ENCODE assay signal across 15 mouse cellular contexts in genomic region chr1:179386237-179386975, GRCm38 (mm10).
DNase-seq lines count a peak whose midpoint lies in the region; ATAC-seq and TF ChIP-seq lines count a peak whose summit lies in the region.
"Had no signal": no experiment of that assay in that cellular context is flagged by ENCODE, and none has a peak within 500 bp of the region (broad histone marks: within the 10 kb centered on the region; RNA-seq: fewer than 3 reads in every experiment).

No protein-coding gene starts in this region.

- no peaks in the 10 kb centered on the region for H3K4me1 ChIP-seq in forebrain, embryonic 12.5 days
- no peaks in the 10 kb centered on the region for H3K4me1 ChIP-seq in forebrain, embryonic 15.5 days
- H3K4me1 ChIP-seq in midbrain, embryonic 11.5 days (ENCODE audit: control insufficient read depth, insufficient read depth, low read length), result no peaks in the 10 kb centered on the region
- H3K4me1 ChIP-seq in midbrain, postnatal 0 days (ENCODE audit: insufficient read depth, low read length), result no peaks in the 10 kb centered on the region
- H3K4me1 ChIP-seq in kidney, postnatal 0 days (replicated peaks; ENCODE audit: insufficient read depth, low read length), result peaks cover 3% of the 10 kb centered on the region; the same call in 1 of the 2 replicates
- peaks cover 5% of the 10 kb centered on the region for H3K4me1 ChIP-seq in midbrain, embryonic 16.5 days (ENCODE audit: control insufficient read depth, insufficient read depth, low read length)
- H3K4me1 ChIP-seq: neural tube, embryonic 12.5 days had no signal

- TF ChIP-seq CTCF in midbrain, postnatal 0 days (IDR thresholded peaks at IDR 0.05), result no peak
- TF ChIP-seq CTCF in kidney, postnatal 0 days (IDR thresholded peaks at IDR 0.05; ENCODE audit: low read depth), result no peak

- H3K36me3 ChIP-seq in forebrain, embryonic 12.5 days (replicated peaks), result no peaks in the 10 kb centered on the region
- H3K36me3 ChIP-seq in forebrain, embryonic 15.5 days, result no peaks in the 10 kb centered on the region
- H3K36me3 ChIP-seq in midbrain, embryonic 11.5 days (ENCODE audit: control insufficient read depth, insufficient read depth, low read length), result no peaks in the 10 kb centered on the region
- no peaks in the 10 kb centered on the region for H3K36me3 ChIP-seq in midbrain, postnatal 0 days (ENCODE audit: insufficient read depth, low read length)
- no peaks in the 10 kb centered on the region for H3K36me3 ChIP-seq in kidney, postnatal 0 days (ENCODE audit: insufficient read depth, low read length)
- H3K36me3 ChIP-seq in midbrain, embryonic 16.5 days (ENCODE audit: control insufficient read depth, insufficient read depth, low read length), result no peaks in the 10 kb centered on the region
- H3K36me3 ChIP-seq: embryonic facial prominence, embryonic 13.5 days; limb, embryonic 12.5 days; neural tube, embryonic 12.5 days had no signal

- H3K27me3 ChIP-seq in forebrain, embryonic 12.5 days, result no peaks in the 10 kb centered on the region
- H3K27me3 ChIP-seq in forebrain, embryonic 15.5 days, result no peaks in the 10 kb centered on the region
- H3K27me3 ChIP-seq in midbrain, embryonic 11.5 days (ENCODE audit: control insufficient read depth, insufficient read depth, low read length), result no peaks in the 10 kb centered on the region
- no peaks in the 10 kb centered on the region for H3K27me3 ChIP-seq in midbrain, postnatal 0 days (ENCODE audit: insufficient read depth, low read length)
- no peaks in the 10 kb centered on the region for H3K27me3 ChIP-seq in kidney, postnatal 0 days (ENCODE audit: insufficient read depth, low read length)
- no peaks in the 10 kb centered on the region for H3K27me3 ChIP-seq in midbrain, embryonic 16.5 days (ENCODE audit: control insufficient read depth, insufficient read depth, low read depth, low read length)
- H3K27me3 ChIP-seq: embryonic facial prominence, embryonic 13.5 days; limb, embryonic 12.5 days; neural tube, embryonic 12.5 days had no signal

- no peaks in the 10 kb centered on the region for H3K9me3 ChIP-seq in forebrain, embryonic 12.5 days
- no peaks in the 10 kb centered on the region for H3K9me3 ChIP-seq in forebrain, embryonic 15.5 days
- no peaks in the 10 kb centered on the region for H3K9me3 ChIP-seq in midbrain, embryonic 11.5 days (ENCODE audit: control insufficient read depth, low read length)
- H3K9me3 ChIP-seq in midbrain, postnatal 0 days (ENCODE audit: low read length), result no peaks in the 10 kb centered on the region
- no peaks in the 10 kb centered on the region for H3K9me3 ChIP-seq in kidney, postnatal 0 days (replicated peaks; ENCODE audit: low read length)
- no peaks in the 10 kb centered on the region for H3K9me3 ChIP-seq in midbrain, embryonic 16.5 days (replicated peaks; ENCODE audit: control insufficient read depth, low read length, poor library complexity, severe bottlenecking)
- H3K9me3 ChIP-seq: embryonic facial prominence, embryonic 13.5 days; limb, embryonic 12.5 days; neural tube, embryonic 12.5 days had no signal

- ATAC-seq in forebrain, embryonic 12.5 days (ENCODE audit: low FRiP score), result peak; percentile 27; the same call in 1 of the 2 replicates
- ATAC-seq in forebrain, embryonic 15.5 days (replicated peaks), result no peak
- ATAC-seq in midbrain, embryonic 11.5 days (ENCODE audit: low FRiP score), result 0 out of 2 replicates have a peak, but pooled peaks have one; percentile 42
- ATAC-seq in midbrain, postnatal 0 days (ENCODE audit: low FRiP score), result no peak
- peak; percentile 80 for ATAC-seq in kidney, postnatal 0 days (replicated peaks; ENCODE audit: low FRiP score, low read depth)
- no peak for ATAC-seq in midbrain, embryonic 16.5 days

- H3K4me3 ChIP-seq in forebrain, embryonic 12.5 days (replicated peaks), result no peak overlapping the region
- no peak overlapping the region for H3K4me3 ChIP-seq in forebrain, embryonic 15.5 days
- H3K4me3 ChIP-seq in midbrain, embryonic 11.5 days (ENCODE audit: low read depth, low read length), result no peak overlapping the region
- H3K4me3 ChIP-seq in midbrain, postnatal 0 days (ENCODE audit: low read depth, low read length), result no peak overlapping the region
- H3K4me3 ChIP-seq in kidney, postnatal 0 days (replicated peaks; ENCODE audit: low read depth, low read length), result no peak overlapping the region
- no peak overlapping the region for H3K4me3 ChIP-seq in midbrain, embryonic 16.5 days (ENCODE audit: low read depth, low read length)
- H3K4me3 ChIP-seq: embryonic facial prominence, embryonic 13.5 days; limb, embryonic 12.5 days; neural tube, embryonic 12.5 days had no signal

- no peak for DNase-seq in midbrain, embryonic 11.5 days (ENCODE audit: low spot score, missing footprints)
- DNase-seq in midbrain, postnatal 0 days (ENCODE audit: low spot score), result no peak
- DNase-seq in kidney, postnatal 0 days (ENCODE audit: low spot score), result no peak
- no peak for DNase-seq in thymus, adult 18-20 months
- DNase-seq in adrenal gland, postnatal 36 days, result no peak
- DNase-seq: adrenal gland, postnatal 10 days; layer of hippocampus, adult 9-11 months; lung, postnatal 14 days had no signal

- H3K27ac ChIP-seq in forebrain, embryonic 12.5 days, result no peak overlapping the region
- H3K27ac ChIP-seq in forebrain, embryonic 15.5 days (replicated peaks), result no peak overlapping the region
- no peak overlapping the region for H3K27ac ChIP-seq in midbrain, embryonic 11.5 days (ENCODE audit: low read depth, low read length)
- H3K27ac ChIP-seq in midbrain, postnatal 0 days (ENCODE audit: low read depth, low read length), result no peak overlapping the region
- H3K27ac ChIP-seq in kidney, postnatal 0 days, result no peak overlapping the region
- peak overlapping the region; percentile 42; the same call in 1 of the 2 replicates for H3K27ac ChIP-seq in midbrain, embryonic 16.5 days (ENCODE audit: low read length)
- H3K27ac ChIP-seq: embryonic facial prominence, embryonic 13.5 days; hindbrain, embryonic 14.5 days; limb, embryonic 12.5 days; neural tube, embryonic 12.5 days had no signal

- no peak overlapping the region for H3K4me2 ChIP-seq in forebrain, embryonic 12.5 days
- no peak overlapping the region for H3K4me2 ChIP-seq in forebrain, embryonic 15.5 days (replicated peaks)
- H3K4me2 ChIP-seq in midbrain, embryonic 11.5 days, result no peak overlapping the region
- no peak overlapping the region for H3K4me2 ChIP-seq in midbrain, postnatal 0 days (ENCODE audit: low read depth, low read length, poor library complexity, severe bottlenecking)
- no peak overlapping the region for H3K4me2 ChIP-seq in kidney, postnatal 0 days (ENCODE audit: low read length)
- 0 out of 2 replicates have a peak overlapping the region, but pooled peaks have one; percentile 3 for H3K4me2 ChIP-seq in midbrain, embryonic 16.5 days (ENCODE audit: low read length)
- H3K4me2 ChIP-seq: embryonic facial prominence, embryonic 13.5 days; hindbrain, embryonic 14.5 days; limb, embryonic 12.5 days; neural tube, embryonic 12.5 days had no signal

- no peak overlapping the region for H3K9ac ChIP-seq in forebrain, embryonic 12.5 days
- no peak overlapping the region for H3K9ac ChIP-seq in forebrain, embryonic 15.5 days (replicated peaks)
- no peak overlapping the region for H3K9ac ChIP-seq in midbrain, embryonic 11.5 days (ENCODE audit: low read length)
- H3K9ac ChIP-seq in midbrain, postnatal 0 days (replicated peaks; ENCODE audit: low read length, poor library complexity, severe bottlenecking), result no peak overlapping the region
- H3K9ac ChIP-seq in kidney, postnatal 0 days (ENCODE audit: low read depth, low read length), result no peak overlapping the region
- H3K9ac ChIP-seq in midbrain, embryonic 16.5 days (ENCODE audit: low read depth, low read length), result no peak overlapping the region
- H3K9ac ChIP-seq: embryonic facial prominence, embryonic 13.5 days; hindbrain, embryonic 14.5 days; limb, embryonic 12.5 days; neural tube, embryonic 12.5 days had no signal

- 58% methylated on average over 15 of the region's 15 CpGs for WGBS in forebrain, embryonic 12.5 days
- WGBS in forebrain, embryonic 15.5 days, result 58% methylated on average over 15 of the region's 15 CpGs
- 46% methylated on average over 15 of the region's 15 CpGs for WGBS in midbrain, embryonic 11.5 days
- 41% methylated on average over 15 of the region's 15 CpGs for WGBS in midbrain, postnatal 0 days
- 37% methylated on average over 15 of the region's 15 CpGs for WGBS in kidney, postnatal 0 days
- 52% methylated on average over 15 of the region's 15 CpGs for WGBS in midbrain, embryonic 16.5 days

Comparison
In these comparisons a context has a peak if more than half of its experiments do, and no peak if none do; other contexts are left out.
1. ATAC-seq: peak in forebrain, embryonic 12.5 days (single experiment), midbrain, embryonic 11.5 days (single experiment) and kidney, postnatal 0 days (single experiment); none in forebrain, embryonic 15.5 days (single experiment), midbrain, postnatal 0 days (single experiment) and midbrain, embryonic 16.5 days (single experiment).